Mouse (Mus musculus): ENCODE results near the gene Fgf22. TPM values are rescaled to one million over a fixed set of nuclear protein-coding genes. Genes with fewer than 3 reads are reported as not detected.

The Fgf22 gene
- total RNA-seq, 2 experiments from 2014 or later, result not detected

DNA sequence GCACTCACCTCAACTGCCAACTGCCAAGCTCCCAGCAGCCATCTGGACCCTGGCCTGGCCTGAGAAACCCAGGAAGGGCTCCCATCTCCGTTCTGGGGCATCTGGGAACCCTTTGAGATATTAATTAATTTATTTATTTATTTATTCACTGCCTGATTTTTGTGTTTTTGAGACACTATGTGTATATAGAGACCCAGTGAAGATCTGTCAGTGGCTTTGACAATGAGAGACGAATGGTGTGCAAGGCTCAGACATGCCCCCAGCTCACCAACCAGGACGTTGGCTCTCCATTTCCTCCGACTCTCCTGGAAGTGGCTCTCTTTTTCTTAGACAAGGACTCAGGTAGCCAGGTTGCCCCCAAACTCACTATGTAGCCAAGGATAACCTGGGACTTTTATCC lies 36.0 kb downstream of the Fgf22 start, which contains the start of gene Prss57:
TSS of gene Prss57 (minus strand) at position 101 of the 400 bp plus-strand sequence.
- DNase-seq (ENCODE audit: low spot score in 2 of 2), result no peak

DNA sequence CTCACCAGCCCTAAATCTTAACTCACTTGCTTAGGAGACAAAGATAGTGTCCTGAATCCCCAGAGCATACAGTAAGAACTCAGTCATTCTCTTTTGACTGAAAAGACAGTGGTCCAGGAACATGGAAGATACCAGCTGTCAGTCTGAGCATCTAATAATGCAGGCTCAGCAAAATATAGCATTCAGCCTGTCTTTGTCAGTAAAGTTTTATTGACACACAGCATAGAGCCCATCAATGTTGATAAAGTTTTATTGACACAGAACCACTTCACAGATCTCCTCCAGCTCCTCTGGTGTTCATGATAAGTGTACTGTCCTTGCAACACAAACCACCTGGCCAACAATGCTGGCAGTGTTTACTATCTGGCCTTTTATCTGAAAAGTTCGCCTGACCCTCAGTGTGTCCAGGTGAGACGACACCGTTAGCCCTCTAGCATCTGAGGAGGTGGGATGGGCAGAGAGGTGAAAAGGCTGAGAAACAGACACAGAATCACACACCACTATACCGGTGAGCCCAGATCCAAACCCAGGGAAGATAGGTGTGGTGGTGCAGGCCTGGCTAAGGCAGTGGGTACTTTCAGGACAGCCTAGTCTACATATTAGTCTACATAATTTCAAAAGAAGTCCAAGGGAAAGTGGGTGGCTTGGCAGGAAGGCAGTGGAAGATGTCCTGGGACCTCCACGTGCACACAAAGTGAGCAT lies 37.6 kb downstream of the Fgf22 start:
- DNase-seq (ENCODE audit: low spot score in 2 of 2), result no peak

DNA sequence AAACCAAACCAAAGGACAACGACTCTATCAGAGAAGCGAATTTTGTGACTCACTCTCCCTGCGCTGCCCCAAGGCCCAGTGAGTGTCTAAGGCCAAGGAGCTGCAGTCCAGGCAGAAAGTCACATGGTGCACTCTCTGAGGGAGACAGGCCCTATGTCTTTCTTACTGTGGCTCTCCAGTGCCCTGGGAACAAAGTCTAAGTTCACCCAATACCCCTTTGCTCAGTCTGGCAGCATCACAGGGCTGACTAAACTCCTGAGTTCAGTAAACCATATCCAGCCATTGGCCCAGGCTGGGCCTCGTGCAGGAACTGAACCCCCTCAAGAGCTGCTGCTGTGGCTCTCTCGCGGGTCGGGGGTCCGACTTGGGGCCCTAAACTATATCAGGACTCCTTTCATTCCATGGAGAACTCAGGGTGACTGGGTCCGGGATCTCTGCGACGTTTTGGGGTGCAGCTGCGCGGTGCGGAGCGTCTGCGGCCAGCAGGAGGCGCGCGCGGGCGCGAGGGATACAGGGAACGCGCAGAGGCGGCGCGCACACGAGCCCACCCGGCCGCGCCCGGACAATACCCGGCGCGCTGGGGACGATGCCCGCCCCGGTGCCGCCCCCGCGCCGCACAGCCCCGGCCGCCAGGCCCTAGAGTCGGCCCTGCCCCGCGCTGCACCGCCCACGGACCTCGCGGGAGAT lies 38.3 kb downstream of the Fgf22 start, which contains the start of gene Palm:
TSS of gene Palm (plus strand) at position 522 of the 687 bp plus-strand sequence.
- peak; percentile 58 to 59 for DNase-seq (ENCODE audit: low spot score in 2 of 2)

DNA sequence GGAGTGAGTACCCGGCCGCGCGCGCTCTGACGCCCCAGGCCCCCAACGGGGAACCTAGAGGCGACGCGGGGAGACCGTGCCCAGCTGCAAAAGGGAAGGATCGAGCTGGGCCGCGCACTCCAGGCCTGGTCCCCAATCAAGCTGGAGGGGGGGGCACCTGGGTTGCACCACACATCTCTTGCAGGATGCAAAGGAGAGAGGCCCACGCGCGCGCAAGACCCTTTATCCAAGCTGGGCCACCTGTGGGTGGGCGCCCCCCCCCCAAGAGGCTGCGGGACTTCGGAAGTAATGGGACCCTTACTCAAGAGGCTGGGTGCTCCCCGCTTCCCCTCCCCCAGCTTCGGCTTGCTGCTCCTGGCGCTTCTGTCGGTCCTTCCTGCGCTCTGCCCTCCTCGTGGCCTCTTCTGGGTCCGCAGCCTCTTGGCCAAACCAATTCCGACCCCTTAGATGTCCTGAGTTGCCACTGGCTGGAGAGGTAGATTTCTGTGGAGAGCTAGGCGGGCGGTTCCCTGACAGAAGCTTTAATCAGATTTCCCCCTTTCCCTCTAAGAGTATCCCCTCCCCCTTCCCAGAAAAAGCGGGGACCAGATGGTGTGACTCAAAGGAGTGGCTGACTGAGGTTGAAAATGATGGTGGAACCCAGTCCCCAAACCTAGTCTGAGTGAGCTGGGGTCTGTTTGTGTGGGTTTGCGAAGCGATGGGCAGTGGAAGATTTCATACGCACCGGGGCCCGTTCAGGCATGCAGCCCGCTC lies 39.0 kb downstream of the Fgf22 start:
- no peak for DNase-seq (ENCODE audit: low spot score in 2 of 2)

DNA sequence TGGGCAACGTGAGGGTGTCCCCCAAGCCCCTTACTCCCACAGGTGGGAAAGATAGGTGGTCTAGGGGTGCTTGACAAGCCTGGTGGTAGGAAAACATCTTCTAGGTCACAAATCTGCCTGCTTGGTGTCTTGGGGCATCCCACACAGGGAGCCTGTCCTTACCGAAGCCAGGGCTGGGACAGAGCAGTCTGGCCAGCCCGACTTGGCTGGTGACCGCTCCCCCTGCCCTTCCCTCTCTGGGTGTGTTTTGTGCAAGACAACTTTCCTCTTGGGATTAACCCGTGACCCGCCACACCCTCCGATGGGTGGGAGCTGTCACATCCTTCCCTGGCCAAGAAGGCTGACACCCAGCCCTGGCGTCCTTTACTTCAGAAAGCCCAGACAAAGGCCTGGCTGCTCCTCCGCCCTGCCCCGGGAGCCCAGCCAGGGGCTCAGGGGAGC lies 39.6 kb downstream of the Fgf22 start:
- DNase-seq (ENCODE audit: low spot score in 2 of 2), result no peak

DNA sequence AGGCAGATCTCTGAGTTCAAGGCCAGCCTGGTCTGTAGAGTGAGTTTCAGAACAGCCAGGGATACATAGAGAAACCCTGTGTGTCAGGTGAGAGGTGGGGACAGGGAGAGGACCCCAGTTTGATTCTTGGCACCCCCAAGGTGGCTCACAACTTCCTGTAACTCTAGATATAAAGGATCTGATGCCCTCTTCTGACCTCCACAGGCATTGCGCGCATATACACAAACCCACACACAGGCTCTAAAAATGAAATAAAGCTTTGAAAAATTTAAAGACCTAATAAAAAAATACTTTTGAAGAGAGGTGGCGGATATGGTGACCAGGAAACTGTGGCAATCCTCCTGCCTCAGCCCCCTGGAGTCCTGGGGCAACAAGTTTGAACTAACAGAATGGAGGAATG lies 41.0 kb downstream of the Fgf22 start:
- DNase-seq (ENCODE audit: low spot score in 2 of 2), result no peak

DNA sequence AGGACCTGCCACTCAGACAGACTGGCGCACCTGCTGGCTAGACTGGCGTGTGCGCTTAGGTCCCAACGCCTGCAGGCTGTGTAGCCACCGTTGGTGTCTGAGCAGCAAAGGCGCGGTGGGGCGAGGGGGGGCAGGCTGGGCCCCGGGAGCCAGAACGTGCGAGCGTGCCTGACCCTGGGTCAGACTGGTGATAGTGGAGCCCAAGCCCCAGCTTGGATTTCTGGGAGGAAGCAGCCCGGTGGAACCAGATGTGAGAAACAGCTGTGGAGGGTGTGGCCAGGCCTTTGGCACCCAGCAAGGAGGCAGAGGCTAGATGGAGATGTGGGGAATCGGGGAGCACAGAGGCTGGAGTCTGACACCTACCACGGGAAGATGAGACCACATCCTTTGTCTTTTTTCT lies 42.5 kb downstream of the Fgf22 start:
- no peak for DNase-seq (ENCODE audit: low spot score in 2 of 2)

DNA sequence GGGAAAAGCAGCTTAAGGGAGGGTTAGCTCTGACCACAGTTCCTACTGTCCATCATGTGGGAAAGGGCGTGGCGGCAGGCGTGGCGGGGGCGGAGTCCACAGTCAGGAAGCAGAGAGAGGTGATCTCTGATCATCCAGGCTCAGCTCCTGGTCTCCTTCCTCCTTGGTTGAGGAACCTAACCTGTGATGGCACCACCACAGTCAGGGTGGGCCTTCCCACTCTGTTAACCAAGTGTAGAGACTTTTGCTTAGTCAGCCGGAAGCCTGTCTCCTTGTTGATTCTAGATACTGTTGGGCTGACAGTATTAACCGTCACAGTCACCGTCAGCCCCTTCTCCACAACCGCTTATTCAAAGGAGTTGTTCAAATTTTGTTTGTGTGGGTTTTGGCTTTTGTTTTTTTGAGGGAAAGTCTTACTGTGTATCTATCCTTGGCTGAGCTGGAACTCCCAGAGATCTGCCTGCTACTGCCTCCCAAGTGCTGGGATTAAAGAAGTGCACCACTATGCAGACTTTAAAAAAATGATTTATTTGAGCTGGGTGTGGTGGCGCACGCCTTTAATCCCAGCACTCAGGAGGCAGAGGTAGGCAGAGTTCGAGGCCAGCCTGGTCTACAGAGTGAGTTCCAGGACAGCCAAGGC lies 43.5 kb downstream of the Fgf22 start:
- no peak for DNase-seq (ENCODE audit: low spot score in 2 of 2)

DNA sequence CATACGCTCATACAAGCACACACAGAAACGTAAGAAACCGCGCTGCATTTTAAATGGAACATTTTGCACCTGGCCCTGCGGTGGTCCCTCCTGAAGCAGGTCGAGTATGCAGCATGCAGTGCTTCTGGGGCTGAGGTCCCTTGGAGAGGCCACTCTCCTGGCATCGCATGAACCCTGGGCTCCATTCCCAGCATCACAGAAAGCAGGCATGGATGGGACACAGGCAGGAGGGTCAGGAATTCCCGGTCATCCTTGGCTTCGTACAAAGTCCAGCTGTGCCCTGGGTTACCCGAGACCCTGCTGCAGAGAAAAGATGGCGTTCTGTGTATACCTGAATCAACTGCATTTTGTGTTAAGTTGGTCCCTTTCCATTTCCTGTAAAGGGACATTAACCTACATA lies 45.6 kb downstream of the Fgf22 start:
- DNase-seq (ENCODE audit: low spot score in 2 of 2), result no peak

DNA sequence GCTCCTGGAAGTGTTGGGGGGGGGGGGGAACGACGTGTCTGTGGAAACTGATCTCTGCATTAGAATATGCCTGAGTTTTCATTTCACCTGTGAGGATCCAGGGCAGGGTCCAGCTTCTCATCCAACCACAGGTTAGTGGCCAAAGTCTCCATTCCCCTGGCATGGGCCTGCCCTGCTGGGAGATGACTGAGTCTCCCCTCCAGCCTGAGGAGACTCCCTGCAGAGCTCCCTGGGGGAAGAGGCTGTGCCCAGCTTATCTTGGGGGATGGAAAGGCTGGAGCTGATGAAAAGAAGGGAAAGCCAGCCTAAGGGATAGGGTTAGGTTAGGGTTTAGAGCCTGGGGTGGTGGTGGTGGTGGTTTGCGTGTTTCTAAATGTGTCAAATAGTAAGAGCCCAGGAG lies 47.0 kb downstream of the Fgf22 start:
- DNase-seq (ENCODE audit: low spot score in 2 of 2), result no peak

DNA sequence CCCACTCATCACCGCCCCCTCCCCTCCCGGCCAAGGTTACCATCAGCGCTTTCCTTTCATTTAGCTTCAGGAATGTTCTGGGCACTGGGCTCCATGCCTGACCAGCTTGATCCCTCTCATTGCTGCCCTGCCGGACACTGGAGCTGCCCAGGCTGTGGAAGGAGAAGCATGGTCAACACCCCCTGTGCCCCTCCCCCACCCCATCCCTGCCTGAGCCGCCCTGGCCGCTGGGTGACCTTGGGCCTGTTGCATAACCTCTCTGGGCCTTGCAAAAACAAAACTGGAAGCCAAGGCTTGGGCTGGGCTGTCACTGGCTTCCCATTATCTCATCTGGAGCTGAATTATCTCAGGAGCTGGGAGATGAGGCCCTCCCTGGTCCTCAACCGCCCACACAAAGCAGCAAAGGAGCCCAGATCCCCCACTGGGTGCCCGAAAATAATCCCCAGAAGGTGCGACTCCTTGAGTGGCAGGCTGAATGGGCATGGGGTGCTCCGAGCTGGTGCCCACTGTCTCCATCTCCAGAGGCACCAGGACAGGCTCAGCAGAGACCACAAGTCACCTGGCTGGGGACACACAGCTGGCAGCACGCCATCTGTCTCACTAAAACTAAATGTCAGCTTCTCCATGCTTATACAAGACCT lies 47.6 kb downstream of the Fgf22 start:
- DNase-seq (ENCODE audit: low spot score in 2 of 2), result peak; percentile 39 to 74

DNA sequence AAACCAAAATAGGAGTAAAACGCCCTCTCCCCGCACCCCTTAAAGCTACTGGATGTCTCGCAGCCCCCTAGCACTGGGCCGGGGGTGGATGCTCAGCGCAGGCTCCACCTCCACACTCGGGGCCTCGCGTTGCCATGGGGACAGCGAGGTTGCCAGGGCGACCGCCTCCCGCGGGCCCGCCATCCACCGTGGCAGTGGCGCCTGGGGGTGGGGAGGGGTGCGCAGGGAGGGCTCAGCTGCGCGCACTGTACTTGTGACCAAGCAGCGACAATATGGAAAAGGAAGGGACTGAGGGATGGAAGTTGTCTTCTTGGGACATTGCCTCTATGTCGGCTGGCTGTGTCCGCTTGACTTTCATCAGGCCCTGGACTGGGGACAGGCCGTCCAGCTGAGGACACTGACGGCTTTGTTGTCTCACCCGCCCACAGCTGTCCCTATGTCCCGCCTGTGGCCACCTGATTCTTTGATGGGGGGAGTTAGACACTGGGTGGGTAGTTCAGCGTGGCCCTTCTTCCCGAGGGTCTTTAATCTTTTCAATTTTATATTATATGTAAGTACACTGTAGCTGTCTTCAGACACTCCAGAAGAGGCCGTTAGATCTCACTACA lies 48.9 kb downstream of the Fgf22 start:
- DNase-seq (ENCODE audit: low spot score in 2 of 2), result no peak

DNA sequence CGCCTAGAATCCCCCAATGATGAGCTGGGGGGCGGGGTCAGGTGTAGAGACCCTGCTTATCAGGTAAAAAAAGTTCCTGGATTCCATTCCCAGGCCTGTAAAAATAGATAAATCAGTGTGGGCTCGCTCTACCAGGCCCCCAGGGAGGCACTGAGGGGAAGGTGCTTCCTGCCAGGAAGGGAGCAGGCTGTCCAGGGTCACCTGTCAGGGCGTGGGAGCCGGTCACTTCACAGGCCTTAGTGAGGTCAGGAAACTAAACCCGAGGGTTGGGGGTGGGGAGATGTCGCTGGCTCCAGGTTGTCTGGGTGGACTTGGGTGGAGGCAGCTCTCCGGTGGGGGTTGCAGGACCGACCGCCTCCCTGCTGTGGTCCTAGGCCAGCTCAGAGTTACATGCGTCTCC lies 50.8 kb downstream of the Fgf22 start:
- no peak for DNase-seq (ENCODE audit: low spot score in 2 of 2)

DNA sequence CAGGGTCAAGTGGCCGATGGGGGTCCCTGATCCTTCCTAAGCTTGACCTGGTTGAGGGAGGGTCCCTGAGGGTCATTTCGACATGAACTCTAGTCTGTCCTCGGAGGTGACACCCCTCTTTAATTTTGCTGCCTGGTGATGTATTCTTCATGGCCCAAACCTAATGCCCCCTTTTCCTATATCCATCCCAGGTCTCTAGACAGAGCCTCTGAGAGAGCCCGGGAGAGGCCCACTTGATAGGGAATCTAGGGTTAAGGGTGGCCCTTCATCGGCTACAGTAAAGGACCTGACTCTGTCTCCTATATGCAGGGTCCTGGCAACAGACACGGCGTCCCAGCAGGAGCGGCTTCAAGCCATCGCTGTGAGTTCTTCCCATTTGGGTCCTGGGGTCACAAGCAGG lies 51.5 kb downstream of the Fgf22 start:
- DNase-seq (ENCODE audit: low spot score in 2 of 2), result no peak

DNA sequence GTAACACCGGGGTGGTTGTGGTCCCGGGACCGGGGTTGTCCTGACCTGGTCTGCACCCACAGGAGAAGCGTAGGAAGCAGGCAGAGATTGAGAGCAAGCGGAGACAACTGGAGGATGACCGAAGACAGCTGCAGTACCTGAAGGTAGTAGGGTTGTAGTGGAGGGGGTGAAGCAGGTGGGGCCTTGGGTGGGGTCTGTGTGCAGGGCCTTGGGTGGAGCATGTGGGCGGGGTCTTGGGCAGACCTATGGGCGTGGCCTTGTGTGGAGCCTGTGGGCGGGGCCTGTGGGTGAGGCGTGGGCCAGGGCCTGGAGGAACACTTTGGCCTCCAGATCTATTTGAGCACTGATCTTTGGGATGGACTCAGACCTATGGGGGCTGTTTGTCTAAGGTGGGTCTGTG lies 52.1 kb downstream of the Fgf22 start:
- no peak for DNase-seq (ENCODE audit: low spot score in 2 of 2)

DNA sequence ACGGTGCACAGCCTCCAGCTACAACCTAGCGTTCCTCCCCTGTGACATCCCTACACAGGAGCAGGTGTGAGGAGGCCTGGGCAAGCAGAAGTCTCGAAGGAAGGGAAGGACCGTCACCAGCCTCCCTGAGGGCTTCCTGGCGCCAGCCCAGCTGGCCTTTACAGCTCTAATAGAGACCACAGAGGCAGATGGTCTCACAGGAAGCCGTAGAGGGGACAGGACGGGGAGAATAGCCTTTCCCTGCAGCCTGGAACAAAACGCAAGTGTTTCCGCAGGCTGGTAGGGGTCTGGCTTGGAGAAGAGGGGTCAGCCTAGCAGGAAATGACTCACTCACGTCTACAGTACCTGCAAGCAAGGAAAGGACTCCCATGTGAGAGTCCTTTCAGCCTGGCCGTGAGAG lies 53.0 kb downstream of the Fgf22 start:
- DNase-seq (ENCODE audit: low spot score in 2 of 2), result no peak
